Mouse (Mus musculus): Measurements from ENCODE around the gene Gm35315.
"Not testable (repeated sequence)": the region's sequence is repeated elsewhere in the genome, so short reads cannot be mapped to it uniquely, and the experiment has no call there.

The Gm35315 gene

GRCm38 (mm10) chr5:110101716-110102347, 7.6 kb upstream of the Gm35315 start:
- in situ Hi-C loops (cut with MseI, MboI): no loop called here

GRCm38 (mm10) chr5:110100921-110101631, 6.9 kb upstream of the Gm35315 start:
- in situ Hi-C loops (cut with MseI, MboI): no loop called here

GRCm38 (mm10) chr5:110099656-110100580, 5.7 kb upstream of the Gm35315 start, which contains the start of gene Plcxd1:
Gene Plcxd1, plus strand, starts transcription at chr5:110099969.
- in situ Hi-C loops (cut with MseI, MboI): no loop called here

GRCm38 (mm10) chr5:110098991-110099477, 4.8 kb upstream of the Gm35315 start:
- in situ Hi-C loops (cut with MseI, MboI): no loop called here

- in situ Hi-C loops (cut with MseI, MboI): no loop called here
Observed at GRCm38 (mm10) chr5:110094847-110095213, 610 bp upstream of the Gm35315 start.

GRCm38 (mm10) chr5:110091546-110091945, 2.7 kb downstream of the Gm35315 start:
- in situ Hi-C loops (cut with MseI, MboI): no loop called here

GRCm38 (mm10) chr5:110086161-110086866, 7.9 kb downstream of the Gm35315 start:
- in situ Hi-C loops (cut with MseI, MboI): no loop called here

- in situ Hi-C loops (cut with MseI, MboI): no loop called here
Observed at GRCm38 (mm10) chr5:110082961-110083360, 11.3 kb downstream of the Gm35315 start.

- in situ Hi-C loops (cut with MseI, MboI): not testable (repeated sequence)
Observed at GRCm38 (mm10) chr5:110072413-110072812, 21.8 kb downstream of the Gm35315 start, which contains the start of gene Gm17655. Gene Gm17655, minus strand, starts transcription at chr5:110072513.

GRCm38 (mm10) chr5:110057637-110058408, 36.4 kb downstream of the Gm35315 start:
- in situ Hi-C loops (cut with MseI, MboI): loop anchor here in 1 of 2 experiments (10.0 kb wide), 1 partner anchor 87 kb away; no protein-coding TSS in a partner anchor

All from mouse trophoblast stem cell (cell line).